Mouse (Mus musculus) urinary bladder, postnatal 25 days (tissue): Measurements from ENCODE around the gene Rsc1a1.

Experiments
- DNase-seq: peaks from one replicate; pipeline ENCODE4 v3.0.0; 2022; ENCODE audit warnings: low spot score

The Rsc1a1 gene

DNA sequence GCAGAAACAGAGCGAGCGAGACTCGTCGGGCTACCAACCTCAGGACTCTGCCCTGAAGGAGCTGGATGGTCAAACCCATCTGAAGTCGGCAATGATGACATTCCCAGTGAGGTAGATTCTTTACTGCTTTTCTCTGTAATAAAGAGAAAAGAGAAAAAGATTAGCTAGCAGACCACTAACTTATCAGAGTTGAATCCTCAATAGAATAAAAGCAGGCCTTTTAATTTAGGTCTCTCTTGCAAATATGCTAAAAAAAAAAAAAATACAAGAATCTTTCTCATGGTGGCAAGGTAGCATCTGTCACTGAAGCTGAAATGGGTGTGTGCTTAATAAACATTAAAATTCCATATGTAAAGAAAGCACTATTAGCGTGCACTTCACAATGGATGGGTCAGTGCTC lies at the start of gene Rsc1a1:
TSS of gene Rsc1a1 (minus strand) at position 101 of the 400 bp plus-strand sequence.
- no peak for DNase-seq

DNA sequence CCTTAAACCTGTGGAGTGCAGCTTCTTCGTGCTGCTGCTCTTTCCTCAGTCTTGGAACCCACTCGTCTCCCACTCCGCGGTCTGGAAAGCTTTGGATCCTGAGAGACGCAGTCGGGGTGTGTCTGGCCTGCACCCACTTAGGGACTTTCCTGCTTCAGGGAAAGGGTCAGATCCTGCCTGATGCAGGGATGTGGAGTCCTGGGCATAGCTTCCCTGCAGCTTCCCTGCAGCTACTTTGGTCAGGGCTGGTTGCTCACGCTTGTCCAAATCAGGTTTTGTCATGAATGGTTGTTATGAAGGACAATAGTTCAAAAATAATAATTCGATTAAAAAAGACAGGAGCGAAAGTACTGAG lies 49.8 kb upstream of the Rsc1a1 start:
- no peak for DNase-seq

DNA sequence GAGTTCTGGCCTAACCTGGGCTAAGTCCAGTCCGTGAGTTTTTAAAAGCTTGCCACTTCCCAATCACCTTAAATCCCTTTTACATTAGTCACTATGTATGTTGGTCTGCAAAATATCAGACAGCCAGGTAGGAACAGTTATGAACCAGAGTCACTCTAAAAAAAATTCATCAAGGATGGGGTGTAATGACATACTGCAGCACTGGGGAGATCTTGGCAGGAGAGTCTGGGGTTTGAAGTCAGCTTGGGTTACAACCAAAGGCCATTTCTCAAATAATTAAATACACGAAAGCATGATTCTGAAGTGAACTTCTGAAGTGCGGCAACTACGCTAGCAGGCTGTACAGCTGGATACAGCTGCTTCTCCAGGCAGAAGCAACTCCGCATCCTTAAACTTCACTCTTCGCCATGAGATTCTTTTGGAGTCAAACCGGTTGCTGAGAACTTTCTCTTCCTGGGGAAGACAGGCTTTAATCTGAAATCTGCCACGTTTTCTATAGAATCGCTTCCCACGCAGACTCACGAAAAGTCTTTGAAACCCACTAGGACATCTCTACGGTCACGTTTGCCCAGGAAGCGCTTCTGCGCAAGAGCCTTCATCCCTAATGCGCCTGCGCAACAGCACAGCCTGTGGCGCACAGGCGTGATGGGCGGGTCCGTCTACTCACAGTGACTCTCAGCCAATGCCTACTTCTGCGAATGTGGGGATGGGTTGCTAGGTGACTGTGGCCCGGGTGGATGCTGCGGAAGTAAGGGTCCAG lies 49.2 kb upstream of the Rsc1a1 start:
- peak; percentile 75 for DNase-seq

DNA sequence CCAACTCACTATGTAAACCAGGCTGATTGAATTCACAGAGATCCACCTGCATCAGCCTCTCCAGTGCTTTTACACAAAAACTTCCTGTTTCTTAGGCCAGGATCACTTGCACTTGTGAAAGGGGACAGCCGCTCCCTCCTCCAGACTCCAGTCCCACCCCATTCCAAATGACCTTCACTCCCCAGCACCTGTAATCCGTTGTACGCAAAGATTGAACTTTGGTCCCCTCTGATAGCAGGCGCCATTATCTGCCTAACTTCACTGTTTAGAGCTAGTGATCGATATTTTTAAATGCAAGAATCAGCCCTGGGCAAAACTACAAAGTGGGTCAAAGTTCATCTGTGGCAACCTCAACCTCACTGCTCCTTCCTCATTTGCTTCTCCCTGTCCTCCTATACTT lies 46.4 kb upstream of the Rsc1a1 start:
- no peak for DNase-seq

DNA sequence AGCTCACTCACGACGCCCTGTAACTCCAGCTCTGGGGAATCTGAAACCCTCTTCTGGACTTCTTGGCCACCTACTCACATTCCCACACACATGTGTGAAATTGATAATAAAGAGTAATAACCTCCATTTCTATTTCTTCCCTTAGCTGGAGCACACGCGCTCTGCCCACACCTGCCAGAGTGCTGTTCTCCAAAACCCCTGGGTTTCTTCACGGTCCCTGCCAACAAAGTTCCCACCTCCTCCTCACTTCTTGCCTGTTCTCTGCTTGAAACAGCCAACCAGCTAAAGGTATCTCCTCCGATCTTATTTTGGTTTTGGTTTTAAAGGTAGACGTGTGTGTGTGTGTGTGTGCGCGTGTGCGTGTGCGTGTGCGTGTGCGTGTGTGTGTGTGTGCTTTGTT lies 45.0 kb upstream of the Rsc1a1 start:
- DNase-seq, result no peak

DNA sequence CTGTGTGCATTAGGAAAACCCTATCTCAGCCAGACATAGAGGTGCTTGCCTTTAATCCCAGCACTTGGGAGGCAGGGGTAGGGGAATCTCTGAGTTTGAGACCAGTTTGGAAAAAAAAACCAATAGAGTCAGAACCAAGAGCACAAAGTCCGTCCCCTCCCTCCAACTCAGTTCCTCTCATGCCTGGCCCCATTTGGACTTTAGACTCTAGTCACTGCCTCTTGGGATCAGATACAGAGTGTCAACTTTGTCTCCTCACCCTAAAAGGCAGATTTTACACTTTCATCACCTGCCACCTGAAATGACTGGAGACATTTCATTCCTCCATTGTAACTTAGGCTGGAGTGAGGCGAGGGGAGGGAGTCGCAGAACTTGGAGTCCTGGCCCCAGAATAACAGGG lies 43.9 kb upstream of the Rsc1a1 start:
- no peak for DNase-seq

DNA sequence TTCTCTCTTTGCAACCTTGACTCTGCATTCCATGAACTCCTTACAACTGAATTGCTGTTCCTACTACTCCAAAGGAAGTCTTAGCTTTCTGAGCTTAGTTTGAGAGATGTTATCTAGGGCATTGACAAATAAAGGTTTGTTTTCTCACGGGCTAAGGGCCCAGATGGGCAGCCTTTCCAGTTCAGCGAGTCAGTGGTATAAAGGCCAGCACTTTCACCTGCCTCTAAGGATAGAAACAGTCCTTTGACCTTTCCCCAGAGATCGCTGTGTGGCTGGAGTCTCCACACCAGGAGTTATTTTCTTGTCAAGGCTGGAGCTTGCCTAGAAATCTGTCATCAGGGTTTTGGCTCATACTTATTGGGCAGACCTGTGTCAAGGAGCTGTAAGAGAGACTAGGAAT lies 40.3 kb upstream of the Rsc1a1 start:
- DNase-seq, result no peak

DNA sequence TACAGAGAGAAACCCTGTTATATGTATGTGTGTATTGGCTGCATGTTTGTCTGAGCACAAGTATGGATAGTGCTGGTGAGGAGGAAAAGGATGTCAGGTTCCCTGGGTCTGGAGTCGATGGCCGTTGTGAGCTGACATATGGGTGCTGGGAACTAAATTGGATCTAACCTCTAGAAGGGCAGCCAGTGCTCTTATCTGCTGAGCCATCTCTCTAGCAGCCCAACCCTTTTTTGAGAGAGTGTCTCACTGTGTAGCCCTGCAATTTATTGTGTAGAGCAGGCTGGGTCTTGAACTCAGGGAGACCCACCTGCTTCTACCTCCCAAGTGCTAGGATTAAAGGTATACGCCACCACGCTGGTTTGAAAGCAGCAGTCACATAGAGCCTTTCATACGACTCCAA lies 39.9 kb upstream of the Rsc1a1 start:
- no peak for DNase-seq

DNA sequence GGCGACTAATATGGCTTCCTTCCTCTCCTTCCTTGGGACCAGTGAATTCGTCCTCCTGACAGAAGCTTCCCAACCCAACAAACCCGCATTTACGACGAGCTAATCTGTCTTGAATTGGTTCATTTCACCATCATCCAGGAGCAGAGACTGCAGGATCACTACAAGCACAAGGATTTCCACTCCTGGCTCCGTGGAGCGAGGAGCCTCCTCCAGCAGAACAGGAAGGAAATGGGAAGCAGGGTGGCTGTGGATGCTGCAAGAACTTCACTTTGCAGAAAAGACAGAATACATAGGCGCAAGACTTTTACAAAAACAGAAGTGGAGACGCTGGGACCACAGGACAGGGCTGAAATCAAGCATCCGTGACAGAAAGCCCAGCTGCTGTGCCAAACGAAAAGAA lies 39.2 kb upstream of the Rsc1a1 start:
- no peak for DNase-seq

DNA sequence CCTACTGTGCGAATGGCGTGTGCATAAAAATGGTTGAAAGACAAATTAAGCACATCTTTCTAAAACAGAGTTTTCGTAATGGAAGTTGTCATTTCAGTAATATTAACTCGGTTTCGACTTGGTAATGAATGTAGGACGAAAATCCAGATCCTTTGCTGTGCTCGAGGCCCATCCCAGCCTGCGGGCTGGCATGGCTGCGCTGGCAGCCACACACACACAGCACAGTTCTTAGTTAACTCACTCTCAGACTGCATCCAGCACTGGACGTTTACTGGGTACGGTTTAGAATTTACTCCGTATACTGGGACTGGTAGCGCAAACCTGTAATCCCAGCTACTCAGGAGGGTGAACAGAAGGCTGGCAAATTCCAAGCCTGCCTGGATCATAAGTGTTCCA lies 38.3 kb upstream of the Rsc1a1 start:
- DNase-seq, result no peak

DNA sequence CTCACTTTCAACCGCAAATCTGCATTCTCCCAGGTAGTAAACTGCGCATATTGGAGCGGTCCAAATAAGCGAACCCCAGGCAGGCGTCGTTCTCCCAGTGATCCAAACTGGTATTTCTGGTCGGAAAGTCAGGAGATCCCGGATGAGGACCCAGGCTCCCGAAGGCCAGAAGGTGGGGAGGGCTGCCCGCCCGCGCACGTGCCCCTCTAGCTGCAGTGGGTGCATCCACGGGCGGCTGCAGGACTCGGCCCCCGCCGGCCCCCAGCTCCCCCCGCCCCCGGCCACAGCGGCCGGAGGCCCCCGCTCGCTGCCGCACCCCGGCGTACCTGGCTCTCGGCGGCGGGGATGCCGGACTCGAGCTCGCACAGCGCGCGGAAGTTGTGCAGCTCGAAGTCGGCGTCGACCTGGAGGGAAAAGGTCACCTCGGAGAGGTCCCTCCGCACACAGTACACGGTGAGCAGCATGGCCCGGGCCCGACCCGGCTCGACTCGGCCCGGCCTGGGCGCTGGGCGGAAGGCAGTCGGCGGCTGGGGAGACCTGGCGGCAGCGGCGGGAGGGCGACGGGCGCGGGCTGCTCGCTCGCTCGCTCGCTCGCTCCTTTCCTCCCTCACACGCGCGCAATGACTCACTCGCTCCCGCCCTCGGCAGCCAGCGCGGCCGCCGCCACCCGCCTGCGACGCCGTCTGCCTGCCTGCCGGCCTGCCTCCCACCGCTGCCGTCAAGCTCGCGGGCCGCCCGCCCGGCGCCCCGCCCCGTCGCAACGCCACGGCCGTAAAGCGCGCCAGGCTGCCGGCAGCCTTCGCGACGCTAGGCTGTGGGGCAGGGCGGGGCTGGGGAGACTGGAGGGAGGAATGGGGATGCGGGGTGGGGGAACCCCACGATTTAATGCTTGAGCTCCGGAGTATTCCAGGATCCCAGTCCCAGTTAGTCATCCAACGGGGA lies 37.6 kb upstream of the Rsc1a1 start, which contains the start of gene Ddi2:
TSS of gene Ddi2 (minus strand) at position 689 of the 942 bp plus-strand sequence.
- peak; percentile 91 for DNase-seq

DNA sequence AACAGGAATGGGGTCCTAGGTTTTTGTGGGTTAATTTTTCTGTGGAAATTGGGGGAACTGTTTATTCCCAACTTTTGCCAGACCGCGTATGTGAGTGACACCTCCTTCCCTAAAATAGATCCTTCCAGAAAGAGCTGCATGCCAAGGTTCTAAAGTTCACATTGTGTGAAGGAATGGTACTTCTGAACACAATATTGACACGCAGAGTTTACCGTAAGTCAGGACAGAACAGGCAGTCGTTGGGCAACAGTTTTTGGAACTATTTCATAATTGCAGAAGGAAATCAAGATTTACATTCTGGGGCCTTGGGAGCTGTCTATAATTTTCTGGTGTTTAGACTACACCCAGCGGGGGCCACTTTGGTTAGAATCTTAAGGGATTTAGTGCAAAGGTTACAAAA lies 36.6 kb upstream of the Rsc1a1 start:
- no peak for DNase-seq

DNA sequence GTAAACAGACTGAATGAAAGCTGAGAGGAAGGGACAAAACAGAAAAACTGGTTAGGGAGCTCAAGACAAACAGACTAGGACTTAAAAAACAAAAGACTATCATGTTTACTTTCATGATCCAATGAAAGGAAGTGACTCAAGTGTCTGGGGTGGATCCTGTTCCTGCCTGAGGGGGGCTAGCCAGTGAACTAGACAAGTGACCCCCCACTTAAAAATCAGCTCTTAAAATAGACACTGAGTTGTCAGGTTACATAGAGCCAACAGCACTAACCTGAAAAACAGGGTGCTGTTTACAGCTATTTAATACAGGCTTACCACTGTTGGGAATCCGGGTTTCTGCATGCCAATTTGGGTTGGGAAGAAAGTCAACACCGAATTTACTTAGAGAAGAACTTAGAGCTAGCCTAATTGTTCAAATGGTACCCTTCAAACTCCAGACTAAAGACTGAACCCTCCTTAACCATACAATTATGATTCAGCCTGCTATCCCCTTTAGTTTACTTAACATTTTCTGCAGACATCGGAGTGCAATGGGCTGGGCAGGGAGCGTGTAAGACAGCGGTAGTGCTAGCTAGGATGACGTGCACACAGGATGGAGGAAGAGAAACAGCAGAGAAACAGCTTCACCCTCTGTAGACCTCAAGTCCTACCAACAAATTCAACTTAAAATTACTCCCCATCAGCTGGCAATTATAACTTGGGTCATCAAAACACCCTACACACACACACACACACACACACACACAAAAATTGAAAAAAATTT lies 35.5 kb upstream of the Rsc1a1 start:
- no peak for DNase-seq

DNA sequence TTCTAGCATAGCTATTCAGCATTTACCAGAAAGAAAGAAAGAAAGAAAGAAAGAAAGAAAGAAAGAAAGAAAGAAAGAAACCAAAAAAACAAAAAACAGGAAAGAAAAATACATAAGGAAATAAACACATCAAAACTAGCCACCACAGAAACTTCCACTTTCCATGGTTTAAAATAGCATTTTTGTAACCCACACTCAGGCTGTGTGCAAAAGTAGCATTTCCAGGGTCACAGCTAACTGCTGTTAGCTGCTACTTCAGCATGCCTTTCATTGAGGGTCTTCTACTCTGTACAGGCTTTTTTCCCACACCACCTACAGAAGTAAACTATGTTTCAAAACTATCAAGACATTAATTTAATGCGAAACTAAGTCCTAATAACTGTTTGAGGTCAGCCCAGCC lies 33.9 kb upstream of the Rsc1a1 start:
- DNase-seq, result no peak

DNA sequence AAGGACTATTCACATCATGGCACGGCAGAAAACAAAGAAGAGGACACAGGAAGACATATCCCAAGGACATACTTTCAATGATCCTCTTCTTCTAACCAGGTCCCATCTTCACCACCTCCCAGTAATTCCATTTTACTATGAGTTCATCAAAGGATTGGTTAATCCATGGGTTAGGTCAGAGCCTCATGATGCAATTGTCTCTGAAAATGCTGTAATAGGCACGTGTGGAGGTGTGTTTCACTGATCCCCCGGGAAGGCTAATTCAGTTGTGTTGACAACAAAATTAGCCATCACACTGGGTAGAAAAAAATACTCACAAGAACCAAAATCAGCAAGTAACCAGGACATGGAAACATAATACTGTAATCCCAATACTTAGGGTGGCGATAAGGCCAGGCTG lies 32.2 kb upstream of the Rsc1a1 start:
- no peak for DNase-seq

DNA sequence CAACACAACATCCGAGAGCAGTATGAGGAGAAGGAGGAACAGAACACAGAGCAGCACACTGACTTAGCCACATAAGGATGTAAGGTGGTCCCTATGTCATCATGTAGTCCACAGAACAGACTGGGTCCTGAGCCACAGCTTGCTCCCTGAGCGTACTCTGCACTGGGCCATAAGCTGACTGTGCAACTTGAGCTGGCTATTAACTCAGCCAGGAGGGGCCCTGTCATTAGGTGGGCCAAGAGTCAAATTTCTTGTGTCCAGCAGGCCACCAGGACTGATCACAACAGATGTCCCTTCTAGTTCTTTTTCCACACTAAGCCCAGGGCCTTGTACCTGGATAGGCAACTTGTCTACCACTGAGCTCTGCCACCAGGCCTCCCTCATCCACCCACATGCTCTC lies 29.6 kb upstream of the Rsc1a1 start:
- no peak for DNase-seq

DNA sequence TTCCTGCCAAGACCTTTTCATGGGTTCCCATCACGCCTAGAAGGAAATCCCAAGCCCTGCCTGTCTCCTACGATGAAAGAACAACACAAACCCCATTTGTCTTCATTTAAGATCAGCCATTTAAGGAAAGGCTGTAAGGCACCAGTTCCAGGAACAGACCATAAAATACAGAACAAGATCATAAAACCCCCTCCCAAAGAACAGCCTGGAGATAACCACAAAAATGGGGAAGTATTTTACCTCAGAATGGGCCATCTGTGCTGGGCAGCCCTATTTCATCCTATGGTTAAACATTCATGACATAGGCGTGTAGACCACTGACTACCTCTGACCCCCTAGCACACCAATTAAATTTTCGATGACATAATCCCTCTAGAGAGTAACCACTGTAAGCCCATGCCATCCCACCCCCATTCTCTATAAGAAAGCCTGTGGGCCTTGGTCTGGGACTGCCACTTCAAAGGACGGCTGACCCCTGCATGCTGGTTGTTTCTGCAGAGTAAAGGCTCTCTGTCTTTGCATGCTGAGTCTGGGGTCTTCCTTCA lies 28.3 kb upstream of the Rsc1a1 start:
- DNase-seq, result no peak

DNA sequence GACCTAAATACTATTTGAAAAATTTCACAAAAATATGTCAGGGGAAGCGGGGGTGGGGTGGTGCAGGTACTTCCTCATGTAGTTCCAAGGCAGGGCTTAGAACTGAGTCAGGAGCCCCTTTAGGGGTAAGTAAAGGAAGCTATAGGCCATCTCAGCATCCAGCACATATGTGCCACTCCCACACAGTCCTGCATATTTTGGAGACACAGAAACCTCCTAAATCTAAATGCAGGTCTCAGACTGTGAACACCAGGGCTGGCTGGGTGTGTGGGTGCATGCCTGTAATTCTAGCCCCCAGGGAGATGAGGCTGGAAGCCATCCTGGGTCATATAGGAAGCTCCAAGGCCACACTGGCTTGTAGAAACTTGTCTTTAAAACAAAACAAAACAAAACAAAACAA lies 25.9 kb upstream of the Rsc1a1 start:
- DNase-seq, result no peak

DNA sequence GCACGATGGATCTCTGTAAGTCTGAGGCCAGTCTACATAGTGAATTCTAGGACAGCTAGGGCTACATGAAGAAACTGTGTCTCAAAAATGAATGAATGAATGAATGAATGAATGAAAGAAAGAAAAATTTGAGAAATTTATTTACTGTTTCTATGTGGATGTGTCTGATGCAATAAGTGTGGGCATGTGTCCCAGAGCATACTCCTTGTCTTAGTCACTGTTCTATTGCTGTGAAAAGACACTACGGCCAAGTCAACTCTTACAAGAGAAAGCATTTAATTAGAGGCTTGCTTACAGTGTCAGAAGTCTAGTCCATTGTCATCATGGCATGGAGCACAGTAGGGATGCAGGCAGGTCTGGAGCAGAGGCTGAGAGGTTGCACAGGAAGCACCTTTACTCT lies 23.6 kb upstream of the Rsc1a1 start:
- no peak for DNase-seq

DNA sequence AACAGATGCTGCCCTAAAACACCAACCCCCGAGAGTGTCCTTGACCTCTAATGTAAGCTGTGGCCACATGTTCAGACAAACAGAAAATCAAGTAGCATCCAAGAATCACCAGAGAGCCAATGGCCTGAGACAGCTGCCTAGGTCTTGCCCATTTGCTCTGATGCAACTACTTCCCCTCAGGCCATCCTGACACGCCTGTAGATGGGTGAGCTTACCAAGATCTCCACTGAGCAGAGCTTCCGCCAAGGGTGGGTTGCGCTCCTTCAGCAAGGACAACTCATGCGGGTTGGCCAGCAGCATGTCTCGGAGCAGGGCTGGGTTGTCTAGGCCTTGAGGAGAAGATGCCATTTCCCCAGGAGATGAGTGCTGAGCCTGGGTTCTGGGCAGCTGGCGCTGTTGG lies 22.6 kb upstream of the Rsc1a1 start:
- DNase-seq, result no peak

DNA sequence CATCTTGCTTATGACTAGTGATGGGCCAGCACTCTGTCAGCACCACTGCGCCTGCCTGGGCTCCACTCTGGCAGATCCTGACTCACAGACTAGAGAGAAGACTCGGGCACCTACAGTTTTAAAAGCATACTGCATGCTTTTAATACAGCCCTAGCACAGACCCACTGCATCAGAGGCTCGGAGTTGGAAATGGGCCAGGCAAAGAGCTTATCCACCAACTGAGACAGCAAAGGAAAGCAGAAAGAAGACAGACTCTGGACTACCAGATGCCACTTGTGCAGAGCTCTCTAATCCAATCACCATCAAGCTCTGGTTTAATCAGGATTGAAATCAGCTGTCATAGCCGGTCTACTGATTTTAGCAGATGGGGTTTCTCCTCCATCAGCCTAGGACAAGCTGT lies 19.9 kb upstream of the Rsc1a1 start:
- DNase-seq, result no peak

DNA sequence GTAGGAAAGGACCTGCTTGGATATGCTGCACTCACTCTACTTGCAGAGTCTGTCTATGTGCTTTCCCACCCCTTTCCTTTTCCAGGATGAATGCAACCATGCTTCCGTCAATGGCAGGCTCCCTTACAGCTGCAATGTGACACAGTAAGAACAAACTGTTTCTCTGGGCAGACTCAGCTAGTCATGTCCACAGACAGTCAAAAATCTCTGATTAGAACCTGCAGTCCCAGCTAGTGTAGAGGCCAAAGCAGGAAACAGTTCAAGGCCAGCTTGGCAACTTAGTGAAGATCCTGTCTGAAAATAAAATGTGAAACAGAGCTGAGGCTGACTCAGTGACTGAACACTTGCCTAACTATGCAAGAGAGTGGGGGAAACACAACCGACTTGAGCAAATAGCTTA lies 19.2 kb upstream of the Rsc1a1 start:
- no peak for DNase-seq
